Mouse (Mus musculus): ENCODE measurements around the gene Pank3. TPM values are rescaled to one million over a fixed set of nuclear protein-coding genes. Genes with fewer than 3 reads are reported as not detected.

Pank3 gene
- polyA plus RNA-seq, 2 experiments, result 4.0 to 4.4 TPM

- Histone ChIP-seq H3K9me3 (ENCODE audit: control insufficient read depth, low read length) (no peaks in the 10 kb centered on the region), H3K4me3 (ENCODE audit: insufficient read depth in 1 of 2, low read depth in 2 of 2, low read length in 2 of 2) (no peak overlapping the region), H3K9ac (replicated peaks) (no peak overlapping the region), H3K36me3 (replicated peaks; ENCODE audit: control insufficient read depth, insufficient read depth, low read depth) (no peaks in the 10 kb centered on the region), H3K4me2 (ENCODE audit: low read depth) (no peak overlapping the region), H3K27ac (no peak overlapping the region), H3K4me1 (replicated peaks; ENCODE audit: control insufficient read depth in 2 of 2, insufficient read depth in 2 of 2, low read length in 1 of 2) (no peaks in the 10 kb centered on the region), H3K27me3 (ENCODE audit: control insufficient read depth, insufficient read depth, low read length) (no peaks in the 10 kb centered on the region)
- WGBS (ENCODE audit: insufficient replicate concordance), result 67% methylated on average over 6 of the region's 6 CpGs
- DNase-seq (ENCODE audit: low read depth in 3 of 3, low spot score in 3 of 3) (no peak), ATAC-seq (ENCODE audit: insufficient read depth) (no peak)
- no peak for TF ChIP-seq EP300 (IDR thresholded peaks at IDR 0.05; ENCODE audit: low read depth)
- no peak for TF ChIP-seq CTCF (IDR thresholded peaks at IDR 0.05; ENCODE audit: low read depth)
These were observed 24.7 kb upstream of the Pank3 start for GRCm38 (mm10) chr11:35744571-35744970.

- ATAC-seq (ENCODE audit: insufficient read depth) (no peak), DNase-seq (ENCODE audit: low read depth in 3 of 3, low spot score in 3 of 3) (no peak)
- WGBS (ENCODE audit: insufficient replicate concordance), result 69% methylated on average over 8 of the region's 8 CpGs
- Histone ChIP-seq H3K4me2 (ENCODE audit: low read depth) (no peak overlapping the region), H3K27me3 (ENCODE audit: control insufficient read depth, insufficient read depth, low read length) (no peaks in the 10 kb centered on the region), H3K36me3 (replicated peaks; ENCODE audit: control insufficient read depth, insufficient read depth, low read depth) (no peaks in the 10 kb centered on the region), H3K27ac (no peak overlapping the region), H3K4me3 (ENCODE audit: insufficient read depth in 1 of 2, low read depth in 2 of 2, low read length in 2 of 2) (no peak overlapping the region), H3K9me3 (ENCODE audit: control insufficient read depth, low read length) (no peaks in the 10 kb centered on the region), H3K9ac (replicated peaks) (no peak overlapping the region), H3K4me1 (replicated peaks; ENCODE audit: control insufficient read depth in 2 of 2, insufficient read depth in 2 of 2, low read length in 1 of 2) (no peaks in the 10 kb centered on the region; a peak in 1 of 4 replicates)
- TF ChIP-seq CTCF (IDR thresholded peaks at IDR 0.05; ENCODE audit: low read depth), result no peak
- TF ChIP-seq EP300 (IDR thresholded peaks at IDR 0.05; ENCODE audit: low read depth), result no peak
These were observed 18.7 kb upstream of the Pank3 start for GRCm38 (mm10) chr11:35750578-35750977.

GRCm38 (mm10) chr11:35754906-35755418, 14.3 kb upstream of the Pank3 start:
- H3K4me1 ChIP-seq (replicated peaks; ENCODE audit: control insufficient read depth in 2 of 2, insufficient read depth in 2 of 2, low read length in 1 of 2), result no peaks in the 10 kb centered on the region; a peak in 1 of 4 replicates
- H3K9ac ChIP-seq (replicated peaks), result no peak overlapping the region
- ATAC-seq (ENCODE audit: insufficient read depth), result no peak
- no peak overlapping the region for H3K4me3 ChIP-seq (ENCODE audit: insufficient read depth in 1 of 2, low read depth in 2 of 2, low read length in 2 of 2)
- H3K27ac ChIP-seq, result no peak overlapping the region
- no peak overlapping the region for H3K4me2 ChIP-seq (ENCODE audit: low read depth)
- 71% methylated on average over 4 of the region's 4 CpGs for WGBS (ENCODE audit: insufficient replicate concordance)
- H3K27me3 ChIP-seq (ENCODE audit: control insufficient read depth, insufficient read depth, low read length), result no peaks in the 10 kb centered on the region
- TF ChIP-seq CTCF (IDR thresholded peaks at IDR 0.05; ENCODE audit: low read depth) (no peak), EP300 (IDR thresholded peaks at IDR 0.05; ENCODE audit: low read depth) (no peak)
- no peak for DNase-seq (ENCODE audit: low read depth in 3 of 3, low spot score in 3 of 3)
- H3K9me3 ChIP-seq (ENCODE audit: control insufficient read depth, low read length), result no peaks in the 10 kb centered on the region
- H3K36me3 ChIP-seq (replicated peaks; ENCODE audit: control insufficient read depth, insufficient read depth, low read depth), result no peaks in the 10 kb centered on the region

- Histone ChIP-seq H3K27ac (no peak overlapping the region), H3K9ac (replicated peaks) (no peak overlapping the region), H3K9me3 (ENCODE audit: control insufficient read depth, low read length) (no peaks in the 10 kb centered on the region), H3K4me1 (replicated peaks; ENCODE audit: control insufficient read depth in 2 of 2, insufficient read depth in 2 of 2, low read length in 1 of 2) (no peaks in the 10 kb centered on the region; a peak in 1 of 4 replicates), H3K36me3 (replicated peaks; ENCODE audit: control insufficient read depth, insufficient read depth, low read depth) (no peaks in the 10 kb centered on the region), H3K4me3 (ENCODE audit: insufficient read depth in 1 of 2, low read depth in 2 of 2, low read length in 2 of 2) (no peak overlapping the region), H3K4me2 (ENCODE audit: low read depth) (no peak overlapping the region), H3K27me3 (ENCODE audit: control insufficient read depth, insufficient read depth, low read length) (no peaks in the 10 kb centered on the region)
- no peak for DNase-seq (ENCODE audit: low read depth in 3 of 3, low spot score in 3 of 3)
- ATAC-seq (ENCODE audit: insufficient read depth), result no peak
- TF ChIP-seq CTCF (IDR thresholded peaks at IDR 0.05; ENCODE audit: low read depth) (no peak), EP300 (IDR thresholded peaks at IDR 0.05; ENCODE audit: low read depth) (no peak)
- 59% methylated on average over 6 of the region's 6 CpGs for WGBS (ENCODE audit: insufficient replicate concordance)
These were observed 13.7 kb upstream of the Pank3 start for GRCm38 (mm10) chr11:35755546-35755945.

- 70% methylated on average over 11 of the region's 11 CpGs for WGBS (ENCODE audit: insufficient replicate concordance)
These were observed 12.6 kb upstream of the Pank3 start for GRCm38 (mm10) chr11:35756411-35757303.

More at GRCm38 (mm10) chr11:35756411-35757303, 12.6 kb upstream of the Pank3 start:
- TF ChIP-seq CTCF (IDR thresholded peaks at IDR 0.05; ENCODE audit: low read depth), result no peak
- TF ChIP-seq EP300 (IDR thresholded peaks at IDR 0.05; ENCODE audit: low read depth), result no peak
- no peaks in the 10 kb centered on the region for H3K4me1 ChIP-seq (replicated peaks; ENCODE audit: control insufficient read depth in 2 of 2, insufficient read depth in 2 of 2, low read length in 1 of 2)
- DNase-seq (ENCODE audit: low read depth in 3 of 3, low spot score in 3 of 3) (no peak), ATAC-seq (ENCODE audit: insufficient read depth) (no peak)
- H3K27me3 ChIP-seq (ENCODE audit: control insufficient read depth, insufficient read depth, low read length), result no peaks in the 10 kb centered on the region
- H3K27ac ChIP-seq, result no peak overlapping the region
- no peak overlapping the region for H3K9ac ChIP-seq (replicated peaks)
- no peaks in the 10 kb centered on the region for H3K9me3 ChIP-seq (ENCODE audit: control insufficient read depth, low read length)
- no peaks in the 10 kb centered on the region for H3K36me3 ChIP-seq (replicated peaks; ENCODE audit: control insufficient read depth, insufficient read depth, low read depth)
- no peak overlapping the region for H3K4me3 ChIP-seq (ENCODE audit: insufficient read depth in 1 of 2, low read depth in 2 of 2, low read length in 2 of 2)
- H3K4me2 ChIP-seq (ENCODE audit: low read depth), result no peak overlapping the region
